Mouse (Mus musculus): ENCODE measurements around the gene 1700001C19Rik. TPM values are rescaled to one million over a fixed set of nuclear protein-coding genes. Genes with fewer than 3 reads are reported as not detected.

The 1700001C19Rik gene
- not detected for polyA plus RNA-seq (2012; fragmentation: generic; extraction: Trizol)

GRCm38 (mm10) chr17:47436907-47437547 lies at the start of gene 1700001C19Rik:
1700001C19Rik (minus strand) TSS chr17:47437376.

GRCm38 (mm10) chr17:47436156-47436906 lies 845 bp downstream of the 1700001C19Rik start, which contains the start of gene AI661453:
AI661453 (plus strand) TSS chr17:47436615.

GRCm38 (mm10) chr17:47400451-47400850 lies 36.7 kb downstream of the 1700001C19Rik start, which contains the start of gene Guca1a:
Guca1a (minus strand) TSS chr17:47400584.

DNA sequence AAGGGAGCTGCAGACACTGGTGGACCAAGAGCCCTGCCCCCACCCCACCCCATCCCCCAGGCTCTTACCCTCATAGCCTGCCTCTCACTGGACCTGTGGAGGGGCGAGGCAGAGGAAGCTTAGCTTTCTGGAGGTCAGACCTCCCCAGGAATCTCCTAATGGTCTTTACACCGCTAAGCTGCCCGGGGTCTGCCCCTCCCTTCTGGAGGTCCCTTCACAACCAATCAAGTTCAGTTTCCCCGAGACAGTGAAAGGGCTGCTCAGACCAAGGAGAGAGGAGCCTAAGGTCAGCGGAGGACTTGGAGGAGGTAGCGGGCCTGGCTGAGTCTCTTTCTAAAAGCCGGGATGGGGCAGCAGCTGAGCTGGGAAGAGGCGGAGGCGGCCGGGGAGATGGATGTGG lies 52.0 kb downstream of the 1700001C19Rik start, which contains the start of gene Guca1b:
Gene Guca1b (plus strand): TSS at position 249 of the 400 bp plus-strand sequence.

DNA sequence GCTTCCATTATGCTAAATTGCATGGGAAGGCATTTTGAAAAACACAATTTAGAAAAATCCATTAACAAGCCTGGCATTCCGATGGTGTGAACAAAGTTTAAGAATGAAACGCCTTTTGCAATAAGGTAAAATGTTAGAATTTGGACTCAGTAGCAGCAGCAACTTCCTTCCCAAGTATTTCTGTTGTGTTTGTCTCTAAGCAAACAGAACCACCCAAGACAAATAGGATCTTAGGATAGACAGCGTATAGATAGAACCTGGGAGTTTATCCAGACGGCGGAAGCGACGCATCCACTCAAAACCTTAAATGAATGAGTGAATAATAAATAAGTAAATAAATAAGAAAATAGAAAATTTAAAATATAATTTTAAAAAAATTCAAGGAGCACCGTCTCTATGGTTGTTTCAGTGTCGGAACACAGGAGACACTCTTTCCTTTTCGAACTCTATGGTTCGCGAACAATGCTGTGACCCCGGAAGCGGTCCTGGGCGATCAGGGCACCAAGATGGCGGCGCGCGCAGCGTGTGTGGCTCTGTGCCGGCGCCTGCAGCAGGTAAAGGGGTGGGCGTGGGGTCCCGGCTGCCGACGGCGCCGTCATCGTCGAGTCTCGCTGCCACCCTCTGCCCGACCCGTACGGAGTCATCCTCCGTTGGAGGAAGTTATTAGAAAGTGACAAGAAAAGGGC lies 68.6 kb downstream of the 1700001C19Rik start, which contains the start of gene Mrps10:
Gene Mrps10 (plus strand): TSS at position 487 of the 686 bp plus-strand sequence.

Other genes with a start within 250 kb of the 1700001C19Rik start
- 10 to 100 TPM; 61.1 to 83.7 TPM for gene Mrps10, start 68.5 kb downstream of the 1700001C19Rik start, polyA plus RNA-seq (2012; fragmentation: generic; extraction: Trizol)
- 1 to 10 TPM in 1 of 2 experiments, under 1 TPM in 1; 0.07 to 1.3 TPM for gene Guca1b, start 52.0 kb downstream of the 1700001C19Rik start, polyA plus RNA-seq (2012; fragmentation: generic; extraction: Trizol)
- gene Guca1a, start 36.8 kb downstream of the 1700001C19Rik start, polyA plus RNA-seq (2012; fragmentation: generic; extraction: Trizol) = not detected
- under 1 TPM in 1 of 2 experiments, not detected in 1; 0.01 TPM for gene AI661453, start 761 bp downstream of the 1700001C19Rik start, polyA plus RNA-seq (2012; fragmentation: generic; extraction: Trizol)
- 10 to 100 TPM in 1 of 2 experiments, 1 to 10 TPM in 1; 6.7 to 23.2 TPM for gene Taf8, start 64.9 kb upstream of the 1700001C19Rik start, polyA plus RNA-seq (2012; fragmentation: generic; extraction: Trizol)
- 100 to 1,000 TPM; 135 to 156 TPM for gene Ccnd3, start 67.7 kb upstream of the 1700001C19Rik start, polyA plus RNA-seq (2012; fragmentation: generic; extraction: Trizol)
- gene Bysl, start 174.1 kb upstream of the 1700001C19Rik start, polyA plus RNA-seq (2012; fragmentation: generic; extraction: Trizol) = 10 to 100 TPM; 11.7 to 39.0 TPM
- gene Med20, start 174.2 kb upstream of the 1700001C19Rik start, polyA plus RNA-seq (2012; fragmentation: generic; extraction: Trizol) = 10 to 100 TPM in 1 of 2 experiments, 1 to 10 TPM in 1; 9.5 to 35.1 TPM
- 1 to 10 TPM in 1 of 2 experiments, under 1 TPM in 1; 0.55 to 1.3 TPM for gene Gm20517, start 174.2 kb upstream of the 1700001C19Rik start, polyA plus RNA-seq (2012; fragmentation: generic; extraction: Trizol)
- 1 to 10 TPM in 1 of 2 experiments, under 1 TPM in 1; 0.74 to 3.4 TPM for gene Usp49, start 193.3 kb upstream of the 1700001C19Rik start, polyA plus RNA-seq (2012; fragmentation: generic; extraction: Trizol)

All from C3H10T1/2 (cell line).